Mouse (Mus musculus) layer of hippocampus, adult 8-10 months (tissue): Measurements from ENCODE around the gene Pcna. TPM values are rescaled to one million over a fixed set of nuclear protein-coding genes. Genes with fewer than 3 reads are reported as not detected.

Experiments used
- DNase-seq, 2 experiments: peaks; one replicate each; pipeline ENCODE4 v3.0.0; 2022; ENCODE audit warnings: low spot score in 2 of 2
- total RNA-seq, 4 experiments: library from RNA; stranded (reverse); gene quantifications; 2 replicates each; pipeline ENCODE4 v1.2.4; 2022

Gene Pcna
- total RNA-seq, 4 experiments from 2014 or later: 49.3 to 54.8 (median 50.2) TPM

DNA sequence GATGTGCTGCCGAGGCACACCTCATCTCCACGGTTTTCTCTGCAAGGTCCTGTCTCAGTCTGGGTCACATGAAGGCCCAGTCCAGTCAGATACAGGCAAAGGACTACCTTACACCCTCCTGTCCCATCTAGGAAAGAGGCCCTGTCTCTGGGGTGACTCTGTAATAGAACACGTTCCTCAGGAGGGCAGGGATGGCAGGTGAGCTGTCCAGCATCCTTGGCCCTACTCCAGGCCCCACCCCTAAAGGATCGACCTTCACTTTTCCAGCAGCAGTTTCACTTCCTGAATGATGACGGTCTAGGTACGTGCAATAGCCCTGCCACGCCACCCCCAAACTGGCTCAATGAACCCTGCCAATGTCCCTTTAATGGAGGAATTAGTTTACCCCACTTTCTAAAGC, 17.1 kb downstream of the Pcna start:
- DNase-seq: no peak

DNA sequence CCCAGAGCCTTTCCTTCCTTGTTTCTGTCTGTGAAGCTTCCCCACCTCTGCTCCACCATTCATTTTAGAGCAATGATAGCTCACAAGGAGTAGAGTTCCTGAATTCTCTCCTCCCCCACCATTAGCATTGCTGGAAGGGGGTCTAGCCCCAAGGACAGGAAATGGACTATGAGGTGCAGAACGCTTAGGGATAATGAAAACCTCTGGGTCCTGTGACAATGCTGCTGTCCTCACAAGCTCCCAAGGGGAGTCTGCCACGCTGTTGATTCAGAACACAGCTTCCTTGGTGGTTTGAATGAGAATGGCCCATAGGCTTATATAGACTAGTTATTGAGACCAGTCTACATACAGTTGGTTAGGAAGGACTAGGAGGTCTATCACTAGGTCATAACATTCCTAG, 17.8 kb downstream of the Pcna start:
- DNase-seq: no peak

DNA sequence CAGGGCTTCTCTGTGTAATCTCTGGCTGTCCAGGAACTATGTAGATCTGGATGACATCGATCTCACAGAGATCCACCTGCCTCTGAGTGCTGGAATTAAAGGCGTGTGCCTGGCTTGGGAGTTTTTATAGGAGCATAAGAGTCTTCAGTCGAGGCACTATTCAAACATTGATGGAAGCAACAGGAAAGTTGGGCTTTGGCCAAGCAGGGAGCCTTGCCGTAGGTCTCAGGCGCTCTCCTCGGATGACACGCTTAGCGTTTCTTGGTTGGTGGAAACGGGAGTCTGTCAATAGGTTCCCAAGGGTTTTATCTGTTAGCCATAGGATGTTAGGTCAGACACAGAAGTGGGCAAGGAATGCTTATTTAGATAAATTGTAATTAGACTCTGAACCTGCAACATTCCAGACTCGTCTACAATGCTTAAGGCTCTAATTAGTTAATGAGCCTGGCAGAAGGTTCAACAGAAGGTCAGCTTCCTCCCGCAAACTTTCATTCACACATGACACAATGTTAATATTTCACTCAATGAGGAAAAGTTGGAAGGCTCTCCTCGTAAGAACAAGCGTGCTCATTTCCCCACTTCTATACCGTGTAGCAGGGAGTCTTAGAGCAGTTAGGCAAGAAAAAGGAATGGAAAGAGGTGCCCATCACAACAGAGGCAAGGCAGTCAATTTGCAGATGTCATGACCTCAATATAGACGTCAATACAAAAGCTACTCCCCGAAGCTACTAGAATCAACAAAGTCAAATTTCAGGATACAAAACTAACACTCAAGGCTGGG, 18.9 kb downstream of the Pcna start:
- DNase-seq: no peak

DNA sequence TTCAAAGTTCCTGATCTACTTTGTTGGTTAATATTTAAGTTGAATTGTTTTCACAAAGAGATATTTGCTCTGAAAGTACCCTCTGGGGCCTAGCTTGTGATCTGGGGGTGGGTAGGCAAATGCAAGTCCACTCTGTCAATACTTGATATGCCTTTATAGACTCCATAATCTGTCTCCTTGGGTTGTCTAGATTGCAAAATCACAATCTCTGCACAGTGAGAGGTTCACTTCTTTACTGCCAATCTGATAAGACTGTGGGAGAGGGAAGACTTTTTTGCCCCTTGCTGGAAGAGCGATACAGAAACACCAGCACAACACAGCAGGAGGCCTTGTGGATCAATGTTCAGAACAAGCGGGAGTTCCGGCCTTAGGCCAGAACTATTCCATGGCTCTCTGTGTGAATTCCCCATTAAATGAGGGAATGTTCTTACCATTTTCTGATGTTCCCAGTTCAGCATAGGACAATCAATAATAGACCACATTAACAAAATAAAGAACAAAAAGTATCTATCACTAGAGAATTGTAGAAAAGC, 20.6 kb downstream of the Pcna start:
- no peak for DNase-seq

DNA sequence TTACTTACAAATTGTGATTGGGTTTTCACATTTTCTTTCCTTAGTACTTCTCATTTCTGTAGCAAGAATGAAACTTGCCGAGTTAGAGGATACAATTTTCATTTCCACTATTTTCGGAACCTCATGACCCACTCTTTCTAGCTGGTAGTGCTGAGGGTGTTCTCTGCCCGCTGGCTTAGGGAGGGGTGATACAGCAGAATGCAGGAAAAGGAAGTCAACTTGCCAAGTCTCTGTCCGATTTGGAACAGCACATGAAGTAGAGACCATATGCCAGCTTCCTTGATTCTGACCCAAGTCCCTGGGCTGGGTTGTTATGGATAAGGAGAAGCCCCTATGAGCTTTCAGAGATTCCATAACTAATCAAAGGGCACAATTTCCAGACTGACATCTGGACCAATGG, 28.8 kb downstream of the Pcna start:
- no peak for DNase-seq

DNA sequence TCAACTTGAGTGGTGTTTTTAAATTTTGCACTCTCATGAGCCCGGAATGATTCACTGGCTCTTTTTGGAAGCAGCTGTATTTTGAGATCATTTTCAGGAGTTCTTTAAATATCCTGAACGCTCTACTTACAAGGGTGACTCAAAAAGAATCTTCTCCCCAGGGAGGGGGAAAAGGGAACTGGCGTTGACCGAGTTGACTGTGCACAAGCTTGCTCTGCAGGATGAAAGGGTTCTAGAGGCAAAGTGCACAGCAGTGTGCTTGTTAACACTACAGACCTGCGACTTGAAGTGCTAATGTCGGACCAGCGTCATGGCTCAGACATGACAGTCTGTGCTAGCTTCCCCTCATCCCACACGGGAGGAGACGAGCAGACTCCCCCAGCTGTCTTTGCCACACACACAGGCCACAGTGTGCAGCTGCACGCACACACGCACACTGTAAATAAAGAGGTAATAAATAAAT, 31.5 kb downstream of the Pcna start:
- DNase-seq: no peak

DNA sequence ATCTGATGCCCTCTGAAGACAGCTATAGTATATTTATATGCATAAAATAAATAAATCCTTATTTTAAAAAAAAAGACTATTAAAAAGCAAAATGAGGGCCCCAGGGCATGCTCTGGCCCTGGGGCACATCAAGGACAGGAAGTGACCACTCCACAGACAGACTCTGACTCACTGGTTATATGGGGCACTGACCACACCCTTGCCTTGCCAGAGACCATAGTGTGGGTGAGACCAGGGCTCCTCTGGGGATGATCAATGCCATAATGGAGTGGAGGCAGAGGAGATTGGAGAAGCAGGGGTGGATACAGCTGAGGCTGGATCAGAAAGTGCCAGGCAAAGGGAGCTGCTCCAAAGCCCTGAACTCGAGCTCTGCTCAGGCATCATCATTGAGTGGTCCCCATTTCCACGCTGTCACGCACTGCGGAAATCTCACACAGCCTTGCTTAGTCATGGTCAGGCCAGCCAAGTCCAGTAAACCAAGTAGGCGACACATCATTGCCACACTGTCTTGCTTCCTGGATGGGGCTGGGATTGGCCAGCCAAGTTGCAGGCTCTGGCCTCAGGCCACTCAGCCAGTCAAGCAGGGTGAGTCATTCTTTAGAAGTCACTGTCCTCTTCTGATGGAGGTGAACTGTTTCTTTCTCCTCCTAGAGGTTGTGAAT, 41.0 kb downstream of the Pcna start:
- no peak for DNase-seq

DNA sequence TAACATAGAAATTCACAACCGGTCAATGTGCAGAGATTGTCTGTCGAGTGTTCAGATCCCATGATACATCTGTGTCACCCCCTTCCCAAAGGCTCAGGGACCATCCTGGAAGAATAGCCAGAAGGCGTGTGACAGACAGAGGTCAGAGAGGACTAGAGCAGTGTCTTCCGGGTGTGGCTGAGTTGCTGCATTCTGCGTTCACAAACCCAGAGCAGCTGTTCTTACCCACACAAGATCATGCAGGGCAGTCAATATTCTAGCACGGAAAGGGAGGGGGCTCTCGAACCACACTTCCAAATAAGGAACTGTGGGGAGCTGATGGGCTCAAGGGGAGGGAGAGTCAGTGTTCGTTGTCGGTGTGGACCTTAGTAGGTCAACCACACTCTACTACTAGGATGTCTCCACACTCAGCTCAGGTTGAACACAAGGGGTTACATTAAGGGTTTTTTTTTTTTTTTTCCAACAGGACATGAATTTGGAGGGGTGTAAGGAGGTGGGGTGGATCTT, 42.3 kb downstream of the Pcna start:
- DNase-seq: no peak

DNA sequence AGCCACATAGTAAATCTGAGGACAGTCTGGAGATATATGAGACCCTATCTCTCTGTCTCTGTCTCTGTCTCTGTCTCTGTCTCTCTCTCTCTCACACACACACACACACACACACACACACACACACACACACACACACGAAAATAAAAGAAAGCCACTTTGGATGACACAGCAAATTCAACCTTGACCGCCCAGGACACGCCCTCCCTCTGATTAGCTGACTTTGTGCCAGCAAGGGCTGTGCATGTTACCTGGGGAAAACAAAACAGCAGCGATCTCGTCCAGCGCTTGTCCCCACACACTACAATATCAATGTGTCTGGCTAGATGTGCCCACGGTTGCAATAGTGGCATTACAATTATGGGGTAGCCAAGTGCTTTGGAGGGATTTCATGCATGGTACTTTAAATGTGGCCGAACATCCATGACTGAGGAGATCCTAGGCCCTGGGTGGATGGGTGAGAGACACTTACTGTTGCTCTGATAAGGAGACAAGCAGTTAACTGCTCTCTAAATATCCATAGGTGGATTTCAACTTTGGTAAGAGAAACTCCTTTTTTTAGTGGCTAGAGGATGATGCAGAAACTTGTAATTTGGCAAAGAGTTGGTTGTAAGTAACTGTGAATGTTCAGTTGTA, 44.8 kb downstream of the Pcna start:
- no peak for DNase-seq

DNA sequence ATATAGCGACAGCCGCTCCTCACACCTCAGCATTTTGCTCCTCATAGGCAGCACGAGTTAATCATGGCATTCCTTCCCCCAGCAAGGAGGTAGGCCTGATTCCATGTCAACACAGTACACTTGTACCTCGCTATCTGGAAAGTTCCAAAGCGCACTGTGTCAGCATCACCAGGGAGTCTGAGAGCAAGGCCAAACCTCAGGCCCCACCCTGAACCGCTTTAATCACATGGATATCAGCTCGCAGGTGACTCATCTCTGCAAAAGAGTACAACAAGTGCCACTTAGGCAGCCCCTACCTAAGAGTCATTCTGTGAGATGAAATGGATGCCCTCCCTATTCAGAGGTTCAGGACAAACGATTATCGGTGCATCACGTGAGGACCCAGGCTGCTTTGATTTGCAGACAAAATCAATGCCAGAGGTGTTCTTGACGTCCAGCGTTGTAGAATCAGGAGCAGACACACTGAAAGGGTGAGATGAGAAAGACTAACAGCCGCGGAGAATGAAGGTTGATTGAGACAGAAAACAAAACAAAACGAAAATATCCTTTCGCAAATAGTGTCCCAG, 46.7 kb downstream of the Pcna start:
- DNase-seq: no peak

DNA sequence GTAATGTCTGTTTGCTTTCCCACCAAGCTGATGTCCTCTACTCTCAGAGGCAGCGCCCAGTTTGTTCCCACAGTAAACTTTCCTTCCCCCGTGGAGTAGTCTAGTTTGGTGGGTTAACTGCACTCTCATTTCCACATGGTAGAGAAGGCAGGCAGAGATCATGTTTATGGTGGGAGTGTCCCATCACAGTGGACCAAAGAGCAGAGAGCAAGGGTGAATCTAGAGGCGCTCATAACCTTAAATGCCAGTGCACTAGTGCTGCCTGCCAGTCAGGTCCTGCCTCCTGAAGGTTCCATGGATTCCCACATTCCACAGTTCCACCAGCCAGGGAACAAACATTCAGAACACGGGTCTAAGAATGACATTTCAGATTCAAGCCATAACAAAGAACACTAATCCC, 47.6 kb downstream of the Pcna start:
- no peak for DNase-seq

DNA sequence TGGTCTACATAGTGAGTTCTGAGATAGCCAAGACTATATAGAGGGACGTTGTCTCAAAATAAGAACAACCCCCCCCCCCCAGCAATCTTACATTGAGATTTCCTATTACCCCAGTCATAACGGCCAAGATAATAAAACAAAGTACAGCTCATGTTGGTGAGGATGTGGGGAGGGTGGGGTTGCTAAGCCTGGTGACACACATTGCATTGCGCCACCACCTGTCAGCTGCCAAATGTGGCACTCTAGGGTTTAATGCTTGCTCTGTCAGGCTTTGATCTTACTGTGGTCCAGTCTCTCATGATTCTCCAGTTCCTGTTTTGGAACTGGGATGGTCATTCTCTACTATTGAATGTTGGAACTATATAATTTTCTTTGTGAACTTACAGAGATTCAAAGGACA, 49.3 kb downstream of the Pcna start:
- DNase-seq: no peak

DNA sequence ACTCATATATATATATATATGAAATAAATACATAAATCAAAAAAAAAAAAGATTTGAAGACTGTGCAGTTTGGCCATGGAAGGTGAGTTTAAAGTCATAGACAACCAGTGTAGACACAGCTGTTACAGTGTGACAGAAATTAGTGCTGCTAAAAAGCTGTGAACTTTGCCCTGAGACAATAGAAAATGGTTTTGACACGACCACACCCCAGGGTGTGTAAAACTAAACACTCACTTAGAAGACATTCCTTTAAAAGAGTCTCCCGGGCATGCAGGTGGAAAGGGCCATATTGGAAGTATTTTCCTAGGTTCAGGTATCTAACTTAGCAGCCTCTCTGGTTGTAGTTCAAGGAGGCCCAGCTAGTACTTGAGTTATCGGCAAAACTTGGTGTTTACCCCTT, 49.9 kb downstream of the Pcna start:
- DNase-seq: no peak

Other genes with a start within 250 kb of the Pcna start
- gene Rassf2, start 223.1 kb downstream of the Pcna start, total RNA-seq: 10 to 100 TPM; 50.1 to 62.3 (median 53.7) TPM
- gene Slc23a2, start 108.2 kb downstream of the Pcna start, total RNA-seq: 100 to 1,000 TPM; 107 to 125 (median 113) TPM
- gene Tmem230, start 5.5 kb downstream of the Pcna start, total RNA-seq: 10 to 100 TPM; 26.4 to 34.7 (median 31.1) TPM
- gene Cds2, start 9.8 kb upstream of the Pcna start, total RNA-seq: 100 to 1,000 TPM; 242 to 286 (median 261) TPM
- 1 to 10 TPM; 3.3 to 5.0 (median 3.7) TPM for gene Prokr2, start 132.1 kb upstream of the Pcna start, total RNA-seq